Mouse (Mus musculus): ENCODE data around the gene Foxs1.

DNA sequence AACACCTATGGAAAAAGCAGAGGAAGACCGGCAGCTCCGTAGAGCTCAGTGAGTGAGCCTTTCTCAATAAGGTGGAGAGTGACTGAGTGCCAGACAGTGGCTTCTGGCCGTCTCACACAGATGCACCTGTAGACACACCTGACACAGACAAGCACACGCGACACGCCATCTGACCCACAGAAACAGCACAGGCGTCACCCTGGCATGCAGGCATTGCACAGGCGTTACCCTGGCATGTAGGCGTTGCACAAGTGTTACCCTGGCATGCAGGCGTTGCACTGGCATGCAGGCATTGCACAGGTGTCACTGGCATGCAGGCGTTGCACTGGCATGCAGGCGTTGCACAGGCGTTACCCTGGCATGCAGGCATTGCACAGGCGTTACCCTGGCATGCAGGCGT, 31.7 kb downstream of the Foxs1 start:
- no peak for TF ChIP-seq GATA1 (IDR thresholded peaks at IDR 0.05; ENCODE audit: low read length)
- no peak for TF ChIP-seq TAL1 (IDR thresholded peaks at IDR 0.05; ENCODE audit: low read length)
